Mouse (Mus musculus) regulatory T cell (primary cell): ENCODE data around the gene Cabin1.

Source experiments
- in situ Hi-C: fragments of 300-600 bp; cut with MboI, MseI; formaldehyde crosslinking; loops from one replicate; pipeline ENCODE4 v1.15.1; 2025; ENCODE audit warnings: high pct_unique_total_duplicates

Cabin1 gene

GRCm38 (mm10) chr10:75637711-75638110 lies 126.4 kb downstream of the Cabin1 start:
- in situ Hi-C loops, result no loop called here

- in situ Hi-C loops, result no loop called here
Measured at GRCm38 (mm10) chr10:75636084-75636786, 127.9 kb downstream of the Cabin1 start.

- in situ Hi-C loops, result no loop called here
Measured at GRCm38 (mm10) chr10:75635693-75636055, 128.5 kb downstream of the Cabin1 start.

- in situ Hi-C loops, result no loop called here
Measured at GRCm38 (mm10) chr10:75635019-75635692, 129.0 kb downstream of the Cabin1 start.

- in situ Hi-C loops, result loop anchor here (5.0 kb wide), 1 partner anchor 47 kb away; the partner anchor contains the start of gene Ggt5
Measured at GRCm38 (mm10) chr10:75634610-75635009, 129.5 kb downstream of the Cabin1 start.

GRCm38 (mm10) chr10:75633576-75634139 lies 130.5 kb downstream of the Cabin1 start:
- in situ Hi-C loops, result loop anchor here (5.0 kb wide), 1 partner anchor 46 kb away; the partner anchor contains the start of gene Ggt5

GRCm38 (mm10) chr10:75633048-75633447 lies 131.1 kb downstream of the Cabin1 start:
- in situ Hi-C loops, result loop anchor here (5.0 kb wide), 1 partner anchor 46 kb away; the partner anchor contains the start of gene Ggt5

GRCm38 (mm10) chr10:75632633-75633032 lies 131.5 kb downstream of the Cabin1 start:
- in situ Hi-C loops, result loop anchor here (5.0 kb wide), 1 partner anchor 45 kb away; the partner anchor contains the start of gene Ggt5

- in situ Hi-C loops, result no loop called here
Measured at GRCm38 (mm10) chr10:75627490-75627889, 136.7 kb downstream of the Cabin1 start.

- in situ Hi-C loops, result no loop called here
Measured at GRCm38 (mm10) chr10:75626991-75627390, 137.2 kb downstream of the Cabin1 start.

- in situ Hi-C loops, result no loop called here
Measured at GRCm38 (mm10) chr10:75625920-75626319, 138.2 kb downstream of the Cabin1 start.

GRCm38 (mm10) chr10:75620818-75621217 lies 143.3 kb downstream of the Cabin1 start:
- in situ Hi-C loops, result no loop called here

GRCm38 (mm10) chr10:75616044-75616443 lies 148.1 kb downstream of the Cabin1 start:
- in situ Hi-C loops, result no loop called here

GRCm38 (mm10) chr10:75610486-75610885 lies 153.7 kb downstream of the Cabin1 start:
- in situ Hi-C loops, result no loop called here

- in situ Hi-C loops, result loop anchor here (10.0 kb wide), 1 partner anchor 1556 kb away; the partner anchor contains the start of gene Col18a1
Measured at GRCm38 (mm10) chr10:75608975-75609374, 155.2 kb downstream of the Cabin1 start.

GRCm38 (mm10) chr10:75607253-75607652 lies 156.9 kb downstream of the Cabin1 start:
- in situ Hi-C loops, result loop anchor here (10.0 kb wide), 1 partner anchor 1558 kb away; the partner anchor contains the start of gene Col18a1

GRCm38 (mm10) chr10:75605162-75605846 lies 158.8 kb downstream of the Cabin1 start:
- in situ Hi-C loops, result loop anchor here (10.0 kb wide), 1 partner anchor 1559 kb away; the partner anchor contains the start of gene Col18a1

GRCm38 (mm10) chr10:75600189-75600730 lies 163.9 kb downstream of the Cabin1 start:
- in situ Hi-C loops, result loop anchor here (10.0 kb wide), 1 partner anchor 1565 kb away; the partner anchor contains the start of gene Col18a1
